Mouse (Mus musculus) retina, postnatal 7 days (tissue): Measurements from ENCODE around the gene Frmd4b.

ENCODE experiments used
- DNase-seq: peaks from one replicate; pipeline ENCODE4 v3.0.0-alpha.2; 2012; ENCODE audit warnings: low read depth, low spot score

The Frmd4b gene

DNA sequence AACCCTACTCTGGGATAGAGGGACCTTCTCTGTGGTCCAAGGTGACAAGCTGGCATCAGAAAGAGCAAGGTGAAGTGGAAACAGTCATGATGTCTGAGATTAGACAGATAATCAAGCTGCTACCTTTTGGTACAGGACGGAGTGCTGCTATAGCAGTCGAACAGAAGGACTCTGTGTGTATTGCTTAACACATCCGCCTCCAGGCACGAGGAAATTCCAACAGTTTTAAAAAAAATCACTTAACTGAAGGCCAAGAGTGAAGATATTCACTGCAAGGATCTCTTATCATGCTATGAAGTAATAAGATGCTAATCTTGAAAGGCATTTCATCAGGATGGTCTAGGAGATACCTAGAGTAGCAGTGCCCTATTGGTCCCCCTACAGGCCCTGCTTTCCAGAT is 298.3 kb downstream of the Frmd4b start:
- no peak for DNase-seq

- DNase-seq: no peak
Measured at GRCm38 (mm10) chr6:97317956-97318355, 299.4 kb downstream of the Frmd4b start.

- DNase-seq: no peak
Measured at GRCm38 (mm10) chr6:97316716-97317115, 300.6 kb downstream of the Frmd4b start.

DNA sequence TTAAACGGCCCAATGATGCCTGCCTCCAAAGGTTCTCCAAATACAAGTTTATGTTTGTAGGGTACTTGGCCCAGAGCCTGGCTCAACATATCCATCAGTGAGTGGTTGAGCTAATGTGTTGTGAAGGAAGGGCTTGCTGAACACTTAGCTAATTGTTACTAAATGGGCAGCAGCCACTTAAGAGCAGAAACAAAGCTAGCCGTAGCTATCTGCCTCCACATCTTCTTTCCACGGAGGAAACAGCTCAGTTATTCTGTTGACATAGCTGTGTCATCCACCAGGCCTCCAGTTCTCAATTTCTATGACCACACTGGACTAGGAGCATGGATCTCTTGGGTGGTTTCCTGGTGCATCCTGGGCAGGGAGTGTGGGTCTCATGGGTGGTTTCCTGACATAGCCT is 302.0 kb downstream of the Frmd4b start:
- no peak for DNase-seq

- DNase-seq: no peak
Measured at GRCm38 (mm10) chr6:97312545-97312939, 304.8 kb downstream of the Frmd4b start.

GRCm38 (mm10) chr6:97311599-97312544 is 305.5 kb downstream of the Frmd4b start:
- DNase-seq: no peak

- DNase-seq: no peak
Measured at GRCm38 (mm10) chr6:97310901-97311331, 306.4 kb downstream of the Frmd4b start.

GRCm38 (mm10) chr6:97309161-97309560 is 308.2 kb downstream of the Frmd4b start:
- no peak for DNase-seq

GRCm38 (mm10) chr6:97308562-97308961 is 308.8 kb downstream of the Frmd4b start:
- no peak for DNase-seq

DNA sequence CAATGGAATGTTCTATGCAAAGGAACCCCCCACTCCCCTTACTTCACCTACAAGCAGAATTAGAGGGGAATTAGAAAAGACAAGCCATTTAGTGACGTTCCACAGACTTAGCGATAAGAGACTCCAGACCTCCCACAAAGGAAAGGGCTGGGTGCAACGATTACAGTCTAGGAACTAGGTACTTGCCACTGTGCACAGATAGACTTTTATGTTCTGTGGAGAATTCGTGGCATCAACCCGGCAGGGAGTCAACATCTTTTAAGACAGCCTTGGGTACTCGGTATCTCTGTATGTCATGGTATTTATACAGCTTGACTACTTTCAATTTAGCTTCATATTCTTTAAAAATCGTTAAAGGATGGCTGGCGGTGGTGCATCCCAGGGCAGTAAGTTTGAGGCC is 310.1 kb downstream of the Frmd4b start:
- no peak for DNase-seq

GRCm38 (mm10) chr6:97306351-97306750 is 311.0 kb downstream of the Frmd4b start:
- no peak for DNase-seq

GRCm38 (mm10) chr6:97305491-97305890 is 311.9 kb downstream of the Frmd4b start:
- DNase-seq: no peak

DNA sequence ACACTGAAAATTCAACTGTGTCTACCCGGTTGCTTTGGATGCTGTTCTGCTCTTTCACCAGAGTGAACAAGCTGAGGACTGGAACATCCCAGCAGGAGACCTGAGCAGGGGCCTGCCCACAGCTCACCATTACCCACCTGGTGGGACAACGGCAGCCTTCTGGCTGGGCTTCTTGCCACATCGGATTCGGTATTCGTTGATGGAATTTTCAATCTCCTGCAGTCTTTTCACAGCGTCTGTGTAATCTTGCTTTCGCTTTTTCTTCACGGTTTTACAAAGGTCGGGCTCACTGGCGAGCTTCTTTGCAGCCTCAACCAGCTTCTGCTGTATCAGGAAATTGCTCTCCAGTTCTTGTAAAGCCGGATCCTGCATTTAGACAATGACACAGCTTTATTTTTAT is 312.3 kb downstream of the Frmd4b start:
- DNase-seq: no peak

- DNase-seq: no peak
Measured at GRCm38 (mm10) chr6:97303277-97304109, 313.8 kb downstream of the Frmd4b start.

DNA sequence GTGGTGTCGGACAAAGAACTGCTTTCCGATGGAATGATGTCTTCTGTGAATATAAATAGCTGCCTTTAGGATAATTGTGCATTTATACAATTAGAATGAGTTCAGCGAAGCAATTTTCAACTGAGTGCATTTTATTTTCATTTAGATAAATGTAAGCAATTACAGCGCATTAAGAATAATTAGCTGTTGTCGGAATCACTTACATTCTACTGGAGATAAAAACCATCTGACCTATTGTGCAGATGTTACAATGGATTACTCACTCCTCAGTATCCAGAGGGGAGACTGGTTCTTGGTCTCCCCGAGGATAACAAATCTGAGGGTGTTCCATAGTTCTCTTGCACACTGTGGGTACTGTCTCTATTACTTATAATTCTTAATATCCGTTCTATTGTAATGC is 315.0 kb downstream of the Frmd4b start:
- no peak for DNase-seq

- no peak for DNase-seq
Measured at GRCm38 (mm10) chr6:97300659-97301058, 316.7 kb downstream of the Frmd4b start.

- DNase-seq: no peak
Measured at GRCm38 (mm10) chr6:97300180-97300579, 317.2 kb downstream of the Frmd4b start.

DNA sequence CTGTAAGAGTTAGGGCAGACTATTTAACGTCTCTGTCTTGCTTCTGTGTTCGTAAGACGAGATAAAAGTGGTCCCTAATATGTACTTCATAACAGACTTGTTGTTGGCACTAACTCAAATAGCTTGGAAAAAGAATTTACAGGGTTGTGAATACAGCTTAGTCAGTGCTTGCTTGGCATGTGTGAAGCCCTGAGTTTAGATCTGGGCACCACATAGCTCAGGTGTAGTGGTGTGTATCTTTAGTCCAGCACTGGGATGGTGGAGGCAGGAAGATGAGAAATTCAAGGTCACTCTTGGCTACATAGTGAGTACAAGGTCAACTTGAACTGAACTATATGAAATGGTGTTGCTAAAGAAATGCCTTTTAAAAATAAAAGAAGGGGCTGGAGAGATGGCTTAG is 320.2 kb downstream of the Frmd4b start:
- DNase-seq: no peak

DNA sequence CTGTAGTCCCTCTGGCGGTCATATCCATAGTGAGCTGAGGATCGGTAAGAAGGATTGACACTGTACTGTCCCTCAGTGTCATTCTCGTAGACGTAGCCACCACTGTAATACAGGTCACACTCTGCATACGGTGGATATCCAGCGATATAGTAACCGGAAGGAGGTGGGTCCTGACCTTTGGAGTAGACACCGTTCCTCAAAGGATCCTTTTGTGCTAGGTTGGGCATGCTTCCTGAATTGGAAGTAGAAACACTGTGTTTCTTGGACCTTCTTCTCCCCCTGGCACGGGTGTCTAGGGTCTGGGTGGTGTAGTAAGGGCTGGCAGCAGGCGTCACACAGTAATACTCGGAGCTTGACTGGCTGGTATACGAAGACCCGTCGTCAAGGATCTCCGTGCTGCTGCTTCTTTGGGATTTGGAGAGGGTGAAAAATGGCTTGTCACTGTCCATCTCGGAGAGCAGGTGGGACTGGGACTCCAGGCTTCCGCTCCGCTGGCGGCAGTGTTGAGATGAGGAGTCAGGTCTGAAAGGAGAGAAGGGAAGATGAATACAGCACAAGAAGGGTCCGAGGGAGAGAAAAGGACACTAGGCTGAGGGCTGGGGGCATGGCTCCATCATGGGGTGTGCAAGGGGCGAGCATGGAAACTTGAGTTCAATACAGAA is 321.3 kb downstream of the Frmd4b start:
- DNase-seq: no peak

DNA sequence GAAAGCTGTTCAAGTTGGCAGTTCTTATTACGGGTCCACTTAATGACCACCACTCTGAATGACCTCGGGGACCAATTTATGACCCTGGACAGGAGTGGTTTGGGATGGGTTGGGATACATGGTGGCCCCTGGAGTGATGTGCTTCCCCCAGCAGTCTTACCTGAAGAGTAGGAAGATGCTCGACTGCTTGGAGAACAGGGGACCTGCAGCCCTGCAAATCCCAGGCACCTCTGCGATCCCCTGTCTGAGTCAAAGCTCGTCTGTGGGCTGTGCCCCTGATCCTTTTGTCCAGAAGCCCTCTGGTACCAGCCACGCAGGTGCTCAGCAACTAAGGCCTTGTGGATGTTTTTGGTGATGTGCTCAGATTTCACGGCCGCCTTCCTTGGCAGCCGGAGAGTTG is 321.9 kb downstream of the Frmd4b start:
- DNase-seq: no peak

- no peak for DNase-seq
Measured at GRCm38 (mm10) chr6:97293667-97294569, 323.4 kb downstream of the Frmd4b start.
